Mouse (Mus musculus): ENCODE data around the gene Tmem183a. TPM values are rescaled to one million over a fixed set of nuclear protein-coding genes. Genes with fewer than 3 reads are reported as not detected.

Tmem183a gene
- total and polyA plus RNA-seq, 3 experiments: 54.2 to 131 (median 82.7) TPM

DNA sequence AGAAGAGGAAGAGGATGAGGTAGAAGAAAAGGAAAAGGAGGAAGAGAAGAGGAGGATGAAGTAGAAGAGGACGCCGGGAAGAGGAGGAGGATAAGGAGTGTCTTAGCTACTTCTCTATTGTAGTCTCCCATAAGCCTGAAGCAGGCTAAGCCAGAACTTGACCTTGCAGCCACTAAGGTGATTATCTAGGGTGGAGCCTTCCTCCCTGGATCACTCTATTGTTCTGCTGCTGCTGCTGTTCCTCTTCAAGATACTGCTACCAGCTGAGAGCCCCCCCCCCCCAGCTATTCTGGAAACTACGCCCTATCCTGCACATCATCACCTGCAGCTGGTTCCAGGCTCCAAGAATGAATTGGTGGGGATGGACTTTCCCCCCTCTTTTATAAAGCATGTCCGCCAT is 22.8 kb upstream of the Tmem183a start:
- TF ChIP-seq HCFC1 (IDR thresholded peaks at IDR 0.05; ENCODE audit: low read depth, low read length) (no peak), GABPA (IDR thresholded peaks at IDR 0.05; ENCODE audit: low read depth, low read length) (no peak), TAL1 (IDR thresholded peaks at IDR 0.05; ENCODE audit: low read length) (no peak), ZMIZ1 (IDR thresholded peaks at IDR 0.05; ENCODE audit: low read depth, low read length) (no peak), MYC (IDR thresholded peaks at IDR 0.05; ENCODE audit: low read depth, low read length) (no peak), MXI1 (IDR thresholded peaks at IDR 0.05; ENCODE audit: low read depth, low read length) (no peak), SIN3A (IDR thresholded peaks at IDR 0.05; ENCODE audit: low read length) (no peak), ZKSCAN1 (IDR thresholded peaks at IDR 0.05; ENCODE audit: low read depth, low read length) (no peak), ZC3H11A (IDR thresholded peaks at IDR 0.05; ENCODE audit: low read depth, low read length) (no peak), CHD2 (IDR thresholded peaks at IDR 0.05; ENCODE audit: low read length) (no peak), MYB (IDR thresholded peaks at IDR 0.05; ENCODE audit: low read depth, low read length) (no peak), CHD1 (IDR thresholded peaks at IDR 0.05; ENCODE audit: low read depth, low read length) (no peak), RAD21 (IDR thresholded peaks at IDR 0.05; ENCODE audit: low read depth, low read length) (no peak), KAT2A (conservative IDR thresholded peaks at IDR 0.05; ENCODE audit: low read depth, low read length) (no peak), POLR2A (IDR thresholded peaks at IDR 0.05; ENCODE audit: control insufficient read depth in 1 of 2, insufficient read depth in 1 of 2, low read depth in 1 of 2, low read length in 2 of 2, poor library complexity in 1 of 2) (no peak), MAZ (IDR thresholded peaks at IDR 0.05; ENCODE audit: low read depth, low read length) (no peak), ELF1 (IDR thresholded peaks at IDR 0.05; ENCODE audit: low read depth, low read length) (no peak), RCOR1 (IDR thresholded peaks at IDR 0.05; ENCODE audit: low read depth, low read length) (no peak), POLR2AphosphoS2 (IDR thresholded peaks at IDR 0.05; ENCODE audit: low read length) (no peak)
- Histone ChIP-seq H3K36me3 (ENCODE audit: control insufficient read depth in 1 of 2, insufficient read depth in 2 of 2, low read length in 2 of 2) (no peaks in the 10 kb centered on the region), H3K9me3 (replicated peaks; ENCODE audit: insufficient read depth, low read length) (no peaks in the 10 kb centered on the region), H3K27me3 (ENCODE audit: control insufficient read depth in 1 of 2, insufficient read depth in 2 of 2, low read length in 2 of 2) (peaks cover 0 to 4% of the 10 kb centered on the region in 2 experiments; a peak in 3 of 4 replicates), H3K9ac (ENCODE audit: control insufficient read depth, low read depth, low read length, poor library complexity, severe bottlenecking) (no peak overlapping the region), H3K4me1 (ENCODE audit: control insufficient read depth in 1 of 2, insufficient read depth in 2 of 2, low read length in 2 of 2) (no peaks in the 10 kb centered on the region), H3K4me3 (ENCODE audit: control insufficient read depth in 1 of 2, insufficient read depth in 1 of 2, low read depth in 2 of 2, low read length in 2 of 2) (no peak overlapping the region), H3K27ac (ENCODE audit: control insufficient read depth, low read depth, low read length) (no peak overlapping the region), H3K79me2 (ENCODE audit: control insufficient read depth, insufficient read depth, low read length, poor library complexity) (no peaks in the 10 kb centered on the region)
- no peak for DNase-seq (ENCODE audit: low read depth, low spot score)

DNA sequence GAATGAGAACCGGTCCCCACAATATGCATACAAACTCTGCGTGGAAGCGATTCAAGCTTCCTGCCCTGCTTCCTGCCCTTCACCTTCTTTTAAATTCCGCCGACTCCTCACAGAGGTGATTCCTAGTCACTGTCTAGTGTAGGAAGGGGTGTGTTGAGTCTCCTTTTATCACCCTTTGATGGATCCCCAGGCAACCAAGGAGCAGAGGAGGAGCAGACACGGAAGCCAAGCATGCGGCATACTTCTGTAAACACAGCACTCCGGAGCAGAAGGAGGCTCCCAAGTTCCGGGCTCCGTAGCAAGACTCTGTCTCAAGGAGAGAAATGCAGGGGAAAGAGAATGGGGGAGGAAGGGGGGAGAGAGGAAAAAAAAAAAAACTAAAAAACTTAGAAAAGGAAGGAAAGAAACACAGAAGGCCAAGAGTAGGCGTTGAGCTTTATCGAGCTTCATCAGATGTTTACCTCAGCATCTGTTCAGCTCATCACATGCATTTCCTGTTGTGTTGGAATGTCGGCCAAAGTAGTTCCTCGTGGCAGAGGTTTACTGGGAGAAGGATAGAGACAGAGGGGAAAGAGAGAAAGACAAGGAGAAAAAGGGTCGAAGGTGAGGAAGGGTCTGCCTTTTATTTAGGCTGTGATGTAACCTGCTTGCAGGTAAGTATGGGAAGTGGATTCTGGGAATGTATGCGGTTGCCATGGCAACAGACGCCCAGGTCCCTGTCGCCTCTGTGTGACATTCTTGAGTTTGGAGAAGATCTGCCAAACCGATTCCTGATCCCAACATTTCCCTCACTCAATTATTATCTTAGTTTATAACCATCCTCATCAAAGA is 20.2 kb upstream of the Tmem183a start:
- no peak overlapping the region for H3K27ac ChIP-seq (ENCODE audit: control insufficient read depth, low read depth, low read length)
- peaks cover 2 to 6% of the 10 kb centered on the region in 2 experiments for H3K27me3 ChIP-seq (ENCODE audit: control insufficient read depth in 1 of 2, insufficient read depth in 2 of 2, low read length in 2 of 2)
- TF ChIP-seq CHD1 (IDR thresholded peaks at IDR 0.05; ENCODE audit: low read depth, low read length): no peak
- no peak for TF ChIP-seq JUND (IDR thresholded peaks at IDR 0.05; ENCODE audit: low read depth, low read length)
- TF ChIP-seq ETS1 (IDR thresholded peaks at IDR 0.05; ENCODE audit: low read depth, low read length): no peak
- TF ChIP-seq BHLHE40 (IDR thresholded peaks at IDR 0.05; ENCODE audit: borderline replicate concordance, low read depth, low read length): no peak
- no peak for TF ChIP-seq CHD2 (IDR thresholded peaks at IDR 0.05; ENCODE audit: low read length)
- TF ChIP-seq SIN3A (IDR thresholded peaks at IDR 0.05; ENCODE audit: low read length): no peak
- TF ChIP-seq USF2 (IDR thresholded peaks at IDR 0.05; ENCODE audit: borderline replicate concordance in 1 of 2, insufficient read depth in 1 of 2, low read depth in 1 of 2, low read length in 2 of 2): no peak
- TF ChIP-seq POLR2A (IDR thresholded peaks at IDR 0.05; ENCODE audit: control insufficient read depth in 1 of 2, insufficient read depth in 1 of 2, low read depth in 1 of 2, low read length in 2 of 2, poor library complexity in 1 of 2): no peak
- TF ChIP-seq ZKSCAN1 (IDR thresholded peaks at IDR 0.05; ENCODE audit: low read depth, low read length): no peak
- TF ChIP-seq MYB (IDR thresholded peaks at IDR 0.05; ENCODE audit: low read depth, low read length): no peak
- TF ChIP-seq MAX (IDR thresholded peaks at IDR 0.05; ENCODE audit: low read length): no peak
- TF ChIP-seq E2F4 (IDR thresholded peaks at IDR 0.05; ENCODE audit: borderline replicate concordance, low read depth, low read length): no peak
- no peak for TF ChIP-seq USF1 (IDR thresholded peaks at IDR 0.05; ENCODE audit: low read depth, low read length)
- TF ChIP-seq RAD21 (IDR thresholded peaks at IDR 0.05; ENCODE audit: low read depth, low read length): no peak
- H3K9me3 ChIP-seq (replicated peaks; ENCODE audit: insufficient read depth, low read length): no peaks in the 10 kb centered on the region
- H3K79me2 ChIP-seq (ENCODE audit: control insufficient read depth, insufficient read depth, low read length, poor library complexity): no peaks in the 10 kb centered on the region
- H3K9ac ChIP-seq (ENCODE audit: control insufficient read depth, low read depth, low read length, poor library complexity, severe bottlenecking): no peak overlapping the region
- no peaks in the 10 kb centered on the region for H3K4me1 ChIP-seq (ENCODE audit: control insufficient read depth in 1 of 2, insufficient read depth in 2 of 2, low read length in 2 of 2)
- H3K36me3 ChIP-seq (ENCODE audit: control insufficient read depth in 1 of 2, insufficient read depth in 2 of 2, low read length in 2 of 2): no peaks in the 10 kb centered on the region
- no peak overlapping the region for H3K4me3 ChIP-seq (ENCODE audit: control insufficient read depth in 1 of 2, insufficient read depth in 1 of 2, low read depth in 2 of 2, low read length in 2 of 2)
- no peak for DNase-seq (ENCODE audit: low read depth, low spot score)

Data from MEL (cell line).